Mouse (Mus musculus) megakaryocyte, embryonic 14.5 days (primary cell): Measurements from ENCODE around the gene Gabrg3.

Experiments used
- FLI1 ChIP-seq: IDR thresholded peaks from 2 replicates; pipeline ENCODE4 v1.6.1; 2012; ENCODE audit warnings: low read length, inconsistent platforms, mixed read lengths
- GATA1 ChIP-seq: IDR thresholded peaks from 3 replicates; pipeline ENCODE4 v1.6.1; 2012; ENCODE audit warnings: mixed read lengths, low read length, inconsistent platforms, borderline replicate concordance

- TF ChIP-seq GATA1 = no peak
- no peak for TF ChIP-seq FLI1
Observed at GRCm38 (mm10) chr7:56767796-56768195, 619.2 kb downstream of the Gabrg3 start.
